Mouse (Mus musculus) myocyte (in vitro differentiated cells): ENCODE data around the gene Podn. TPM values are rescaled to one million over a fixed set of nuclear protein-coding genes. Genes with fewer than 3 reads are reported as not detected.

ENCODE experiments used
- H3K27me3 ChIP-seq: one replicate; pipeline ENCODE4 v1.6.1; 2011; ENCODE audit not compliant: control insufficient read depth, insufficient read depth, insufficient read length
- H3K36me3 ChIP-seq: one replicate; pipeline ENCODE4 v1.6.1; 2011; ENCODE audit not compliant: control insufficient read depth, insufficient read depth
- H3K4me2 ChIP-seq: one replicate; pipeline ENCODE4 v1.6.1; 2011; ENCODE audit warnings: low read depth, control low read depth
- H3K4me3 ChIP-seq: one replicate; pipeline ENCODE4 v1.5.1; 2011; ENCODE audit warnings: mild to moderate bottlenecking, control low read depth, moderate library complexity
- H3K79me2 ChIP-seq: one replicate; pipeline ENCODE4 v1.6.1; 2011; ENCODE audit not compliant: control insufficient read depth, insufficient read depth
- H3ac ChIP-seq: one replicate; pipeline ENCODE4 v1.6.1; 2011; ENCODE audit not compliant: control insufficient read depth, insufficient read length
- CEBPB ChIP-seq: IDR thresholded peaks from 2 replicates; pipeline ENCODE4 v1.6.1; 2011; ENCODE audit warnings: mild to moderate bottlenecking, moderate library complexity; ENCODE audit not compliant: poor library complexity, insufficient read depth, severe bottlenecking
- E2F4 ChIP-seq: IDR thresholded peaks from one replicate; pipeline ENCODE4 v1.6.1; 2011; ENCODE audit warnings: mild to moderate bottlenecking, control low read depth, moderate library complexity; ENCODE audit not compliant: insufficient read depth
- MAX ChIP-seq: IDR thresholded peaks from one replicate; pipeline ENCODE4 v1.6.1; 2011; ENCODE audit warnings: low read depth, mild to moderate bottlenecking, control low read depth
- MYOD1 ChIP-seq, 3 experiments: IDR thresholded peaks; one replicate each; pipeline ENCODE4 v1.6.1; 2011; ENCODE audit warnings: control low read depth in 2 of 3, low read depth in 2 of 3, mild to moderate bottlenecking in 2 of 3, moderate library complexity in 1 of 3; ENCODE audit not compliant: insufficient read length in 2 of 3, control insufficient read depth in 1 of 3
- MYOG ChIP-seq, 3 experiments: IDR thresholded peaks; one replicate each; pipeline ENCODE4 v1.6.1; 2011; ENCODE audit warnings: control low read depth in 2 of 3, low read depth in 2 of 3, mild to moderate bottlenecking in 2 of 3; ENCODE audit not compliant: insufficient read length in 2 of 3, control insufficient read depth in 1 of 3, insufficient read depth in 1 of 3
- POLR2A ChIP-seq: IDR thresholded peaks from one replicate; pipeline ENCODE4 v1.6.1; 2011; ENCODE audit warnings: low read depth, mild to moderate bottlenecking, control low read depth, moderate library complexity; ENCODE audit not compliant: insufficient read length
- POLR2AphosphoS2 ChIP-seq: IDR thresholded peaks from one replicate; pipeline ENCODE4 v1.6.1; 2011; ENCODE audit warnings: low read depth, control low read depth; ENCODE audit not compliant: insufficient read length
- REST ChIP-seq: IDR thresholded peaks from one replicate; pipeline ENCODE4 v1.6.1; 2011; ENCODE audit warnings: mild to moderate bottlenecking, control low read depth, moderate library complexity; ENCODE audit not compliant: insufficient read depth, insufficient read length
- SRF ChIP-seq: IDR thresholded peaks from one replicate; pipeline ENCODE4 v1.6.1; 2011; ENCODE audit warnings: low read depth; ENCODE audit not compliant: control insufficient read depth, insufficient read length
- TCF12 ChIP-seq: IDR thresholded peaks from one replicate; pipeline ENCODE4 v1.6.1; 2011; ENCODE audit warnings: mild to moderate bottlenecking, control low read depth; ENCODE audit not compliant: poor library complexity, insufficient read depth, severe bottlenecking
- TCF3 ChIP-seq: IDR thresholded peaks from one replicate; pipeline ENCODE4 v1.6.1; 2011; ENCODE audit warnings: low read depth, control low read depth; ENCODE audit not compliant: insufficient read length
- USF1 ChIP-seq: IDR thresholded peaks from one replicate; pipeline ENCODE4 v1.6.1; 2011; ENCODE audit warnings: low read depth, mild to moderate bottlenecking, control low read depth, moderate library complexity
- polyA plus RNA-seq: library from polyadenylated mRNA; unstranded; fragments of >200 nt; fragmentation: generic; extraction: Trizol; gene quantifications from one replicate; pipeline ENCODE4 v1.2.1, GENCODE M21; 2012; ENCODE audit warnings: missing spikeins

Gene Podn
- polyA plus RNA-seq, 1 experiment: 0.10 TPM

- no peak overlapping the region for H3ac ChIP-seq
- H3K4me3 ChIP-seq: peak overlapping the region; percentile 4
- peak overlapping the region; percentile 57 for H3K4me2 ChIP-seq
- no peaks in the 10 kb centered on the region for H3K36me3 ChIP-seq
- TF ChIP-seq TCF3 (no peak), POLR2AphosphoS2 (no peak), CEBPB (peak; percentile 91)
- H3K79me2 ChIP-seq: no peaks in the 10 kb centered on the region
- peaks cover under 1% of the 10 kb centered on the region for H3K27me3 ChIP-seq
Observed at GRCm38 (mm10) chr4:107971162-107971561, 125.1 kb downstream of the Podn start.

GRCm38 (mm10) chr4:107969781-107970180, 126.5 kb downstream of the Podn start:
- Histone ChIP-seq H3K4me3 (no peak overlapping the region), H3K79me2 (no peaks in the 10 kb centered on the region), H3ac (no peak overlapping the region), H3K27me3 (no peaks in the 10 kb centered on the region), H3K4me2 (peak overlapping the region; percentile 57), H3K36me3 (no peaks in the 10 kb centered on the region)
- TF ChIP-seq CEBPB: peak; percentile 81
- no peak for TF ChIP-seq E2F4
- no peak for TF ChIP-seq MYOD1 (IDR thresholded peaks at IDR 0.05; ENCODE audit: control insufficient read depth in 1 of 3, insufficient read length in 2 of 3, low read depth in 2 of 3)
- peak; percentile 34 for TF ChIP-seq POLR2A
- no peak for TF ChIP-seq USF1
- no peak for TF ChIP-seq MYOG (IDR thresholded peaks at IDR 0.05; ENCODE audit: control insufficient read depth in 1 of 3, insufficient read depth in 1 of 3, insufficient read length in 2 of 3, low read depth in 2 of 3)
- no peak for TF ChIP-seq MAX
- TF ChIP-seq TCF12: no peak
- no peak for TF ChIP-seq SRF
- TF ChIP-seq TCF3: no peak
- TF ChIP-seq REST: no peak
- peak; percentile 61 for TF ChIP-seq POLR2AphosphoS2

GRCm38 (mm10) chr4:107967966-107968682, 128.1 kb downstream of the Podn start, which contains the start of gene Slc1a7:
TSS of gene Slc1a7 (plus strand) at chr4:107968332.
- TF ChIP-seq POLR2A (no peak), E2F4 (no peak), MYOD1 (IDR thresholded peaks at IDR 0.05; ENCODE audit: control insufficient read depth in 1 of 3, insufficient read length in 2 of 3, low read depth in 2 of 3) (no peak), TCF3 (no peak), MAX (no peak), SRF (no peak), REST (no peak), CEBPB (no peak), POLR2AphosphoS2 (no peak), MYOG (IDR thresholded peaks at IDR 0.05; ENCODE audit: control insufficient read depth in 1 of 3, insufficient read depth in 1 of 3, insufficient read length in 2 of 3, low read depth in 2 of 3) (no peak), TCF12 (no peak), USF1 (no peak)
- Histone ChIP-seq H3K4me3 (no peak within 1 kb of the TSS), H3K4me2 (peak within 1 kb of the TSS; percentile 0), H3ac (no peak within 1 kb of the TSS), H3K36me3 (no peaks in the 10 kb centered on the region), H3K27me3 (no peaks in the 10 kb centered on the region), H3K79me2 (no peaks in the 10 kb centered on the region)

- H3ac ChIP-seq: no peak overlapping the region
- no peaks in the 10 kb centered on the region for H3K79me2 ChIP-seq
- no peaks in the 10 kb centered on the region for H3K36me3 ChIP-seq
- no peak overlapping the region for H3K4me2 ChIP-seq
- no peak overlapping the region for H3K4me3 ChIP-seq
- no peaks in the 10 kb centered on the region for H3K27me3 ChIP-seq
- TF ChIP-seq MYOG (IDR thresholded peaks at IDR 0.05; ENCODE audit: control insufficient read depth in 1 of 3, insufficient read depth in 1 of 3, insufficient read length in 2 of 3, low read depth in 2 of 3) (no peak), POLR2A (no peak), POLR2AphosphoS2 (no peak), E2F4 (no peak), MYOD1 (IDR thresholded peaks at IDR 0.05; ENCODE audit: control insufficient read depth in 1 of 3, insufficient read length in 2 of 3, low read depth in 2 of 3) (no peak), MAX (no peak), USF1 (no peak), SRF (no peak), TCF3 (no peak), REST (no peak), TCF12 (no peak), CEBPB (no peak)
Observed at GRCm38 (mm10) chr4:107966416-107967109, 129.7 kb downstream of the Podn start.

Other genes starting within 250 kb of the Podn start
- 90.0 TPM for gene Magoh, start 216.7 kb downstream of the Podn start, polyA plus RNA-seq
- 79.0 TPM for gene 0610037L13Rik, start 206.6 kb downstream of the Podn start, polyA plus RNA-seq
- 29.4 TPM for gene Cpt2, start 172.8 kb downstream of the Podn start, polyA plus RNA-seq
- 0.22 TPM for gene Slc1a7, start 128.1 kb downstream of the Podn start, polyA plus RNA-seq
- gene Scp2, start 48.6 kb upstream of the Podn start, polyA plus RNA-seq: 79.8 TPM
- gene Echdc2, start 69.0 kb upstream of the Podn start, polyA plus RNA-seq: 8.6 TPM
- not detected for gene Zyg11a, start 121.6 kb upstream of the Podn start, polyA plus RNA-seq
- 12.8 TPM for gene Zyg11b, start 204.7 kb upstream of the Podn start, polyA plus RNA-seq
- 31.9 TPM for gene Coa7, start 231.7 kb upstream of the Podn start, polyA plus RNA-seq